Mouse (Mus musculus) liver, postnatal 0 days (tissue): Measurements from ENCODE around the gene Nudcd2. TPM values are rescaled to one million over a fixed set of nuclear protein-coding genes. Genes with fewer than 3 reads are reported as not detected.
A peak's percentile ranks its signal among the peaks of the same experiment; 100 is the strongest.

Source experiments
- ATAC-seq: fragments of 200-750 bp; cut with Nextera tagmentation; 2 replicates; pipeline ENCODE4 v1.8.0; 2017; ENCODE audit warnings: mild to moderate bottlenecking, moderate library complexity
- DNase-seq: peaks from one replicate; pipeline ENCODE4 v3.0.0-alpha.2; 2016
- H3K27ac ChIP-seq: fragments of 300-500 bp; sonication (generic); 2 replicates; pipeline ENCODE4 v1.5.1; 2014; ENCODE audit warnings: antibody characterized with exemption, moderate library complexity, mild to moderate bottlenecking, low read depth
- H3K27me3 ChIP-seq: fragments of 300-500 bp; sonication (generic); 2 replicates; pipeline ENCODE4 v1.6.1; 2014; ENCODE audit warnings: low read length, control low read depth, mixed read lengths; ENCODE audit not compliant: insufficient read depth
- H3K36me3 ChIP-seq: fragments of 300-500 bp; sonication (generic); replicated peaks from 2 replicates; pipeline ENCODE4 v1.6.1; 2014; ENCODE audit warnings: mild to moderate bottlenecking, control low read depth, low read length, moderate library complexity, mixed read lengths; ENCODE audit not compliant: insufficient read depth
- H3K4me1 ChIP-seq: fragments of 300-500 bp; sonication (generic); 2 replicates; pipeline ENCODE4 v1.6.1; 2014; ENCODE audit warnings: antibody characterized with exemption, mild to moderate bottlenecking, control low read depth; ENCODE audit not compliant: insufficient read depth
- H3K4me2 ChIP-seq: fragments of 300-500 bp; sonication (generic); 2 replicates; pipeline ENCODE4 v1.6.1; 2014; ENCODE audit warnings: low read depth, mild to moderate bottlenecking, low read length, moderate library complexity, mixed read lengths
- H3K4me3 ChIP-seq: fragments of 300-500 bp; sonication (generic); 2 replicates; pipeline ENCODE4 v1.5.1; 2014; ENCODE audit warnings: low read depth, low read length
- H3K9ac ChIP-seq: fragments of 300-500 bp; sonication (generic); replicated peaks from 2 replicates; pipeline ENCODE4 v1.6.1; 2014; ENCODE audit warnings: mild to moderate bottlenecking, moderate library complexity
- H3K9me3 ChIP-seq: fragments of 300-500 bp; sonication (generic); 2 replicates; pipeline ENCODE4 v1.6.1; 2016; ENCODE audit warnings: mild to moderate bottlenecking, control low read depth, low read length, mixed read lengths
- CTCF ChIP-seq: sonication (generic); IDR thresholded peaks from 2 replicates; pipeline ENCODE4 v1.5.1; 2016; ENCODE audit warnings: antibody characterized with exemption, low read depth
- EP300 ChIP-seq: IDR thresholded peaks from 2 replicates; pipeline ENCODE4 v1.6.1; 2016; ENCODE audit warnings: antibody characterized with exemption, low read depth, mild to moderate bottlenecking
- WGBS: fragments of 180-500 bp; shearing (Covaris S2); extraction: QIAGEN DNeasy Blood & Tissue Kit; methylation state at CpG from one replicate; pipeline ENCODE4 v1.1.7; 2014; ENCODE audit not compliant: insufficient replicate concordance; 5-methylcytosine and 5-hydroxymethylcytosine counted together
- polyA plus RNA-seq: library from polyadenylated mRNA; unstranded; fragments of >200 nt; fragmentation: Nextera tagmentation; extraction: Ambion mirVana; gene quantifications from 2 replicates; pipeline ENCODE4 v1.2.1, GENCODE M21; 2015

The Nudcd2 gene
- polyA plus RNA-seq, 1 experiment from 2014 or later: 70.1 TPM

GRCm38 (mm10) chr11:40763395-40763794, 29.9 kb downstream of the Nudcd2 start:
- no peak for DNase-seq
- Histone ChIP-seq H3K4me2 (no peak overlapping the region), H3K4me3 (no peak overlapping the region), H3K4me1 (no peaks in the 10 kb centered on the region), H3K36me3 (no peaks in the 10 kb centered on the region), H3K27ac (no peak overlapping the region), H3K27me3 (no peaks in the 10 kb centered on the region), H3K9me3 (no peaks in the 10 kb centered on the region), H3K9ac (no peak overlapping the region)
- WGBS: 29% methylated on average over 2 of the region's 2 CpGs
- ATAC-seq: peak; percentile 51
- TF ChIP-seq CTCF (peak; percentile 78), EP300 (no peak)

GRCm38 (mm10) chr11:40764690-40765089, 31.2 kb downstream of the Nudcd2 start:
- DNase-seq (no peak), ATAC-seq (no peak)
- no peaks in the 10 kb centered on the region for H3K36me3 ChIP-seq
- no peak overlapping the region for H3K4me3 ChIP-seq
- no peak overlapping the region for H3K4me2 ChIP-seq
- no peak for TF ChIP-seq EP300
- no peak for TF ChIP-seq CTCF
- H3K27me3 ChIP-seq: no peaks in the 10 kb centered on the region
- H3K9me3 ChIP-seq: no peaks in the 10 kb centered on the region
- WGBS: 73% methylated on average over 4 of the region's 4 CpGs
- no peaks in the 10 kb centered on the region for H3K4me1 ChIP-seq
- H3K9ac ChIP-seq: no peak overlapping the region
- no peak overlapping the region for H3K27ac ChIP-seq

DNA sequence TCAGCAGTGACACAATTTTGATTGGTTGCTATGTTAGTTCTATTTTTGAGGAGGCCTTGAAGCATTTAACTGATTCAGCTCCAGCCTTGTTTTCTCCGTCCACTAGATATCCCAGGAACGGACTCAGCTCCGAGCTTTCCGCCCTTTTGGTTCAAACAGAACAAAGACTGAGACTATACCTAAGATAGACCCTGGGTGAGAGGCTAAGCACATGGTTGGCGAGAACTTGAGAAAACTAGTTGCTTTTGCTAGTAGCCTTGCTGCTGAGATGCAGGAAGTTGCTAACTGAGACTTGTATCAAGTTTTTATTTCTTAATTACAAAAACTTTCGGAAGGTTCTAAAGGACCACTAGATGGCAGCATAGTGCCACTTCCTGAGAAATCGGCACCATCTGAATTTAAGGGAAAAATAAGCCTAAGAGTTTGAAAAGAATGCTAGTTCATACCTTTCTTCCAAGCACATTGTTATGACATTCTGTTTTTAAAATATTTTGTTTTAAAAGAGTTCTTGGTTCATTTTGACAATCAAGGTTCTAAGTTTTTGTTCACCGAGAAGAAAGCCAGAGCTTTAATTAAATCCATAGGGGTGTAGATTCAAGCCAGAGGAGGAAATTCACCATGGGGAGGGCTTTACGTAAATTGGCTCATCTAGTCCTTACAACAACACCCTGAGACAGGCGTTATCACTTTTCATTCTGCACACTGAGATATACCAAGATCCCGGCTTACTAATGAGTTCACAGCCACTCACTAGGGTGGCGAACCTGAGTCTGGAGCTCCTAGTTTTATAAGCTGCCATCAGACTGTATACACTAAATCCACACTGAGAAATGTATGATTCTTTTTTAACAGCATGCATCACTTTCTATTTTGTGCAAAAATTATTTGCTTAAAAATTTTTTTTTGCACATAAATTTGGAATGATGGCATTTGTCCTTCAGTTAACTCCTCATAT, 42.1 kb downstream of the Nudcd2 start:
- Histone ChIP-seq H3K9ac (no peak overlapping the region), H3K4me2 (no peak overlapping the region), H3K27me3 (no peaks in the 10 kb centered on the region), H3K4me3 (no peak overlapping the region), H3K36me3 (no peaks in the 10 kb centered on the region), H3K4me1 (no peaks in the 10 kb centered on the region), H3K27ac (no peak overlapping the region), H3K9me3 (no peaks in the 10 kb centered on the region)
- 49% methylated on average over 12 of the region's 12 CpGs for WGBS
- TF ChIP-seq CTCF: peak; percentile 69
- no peak for TF ChIP-seq EP300
- ATAC-seq (no peak), DNase-seq (no peak)

DNA sequence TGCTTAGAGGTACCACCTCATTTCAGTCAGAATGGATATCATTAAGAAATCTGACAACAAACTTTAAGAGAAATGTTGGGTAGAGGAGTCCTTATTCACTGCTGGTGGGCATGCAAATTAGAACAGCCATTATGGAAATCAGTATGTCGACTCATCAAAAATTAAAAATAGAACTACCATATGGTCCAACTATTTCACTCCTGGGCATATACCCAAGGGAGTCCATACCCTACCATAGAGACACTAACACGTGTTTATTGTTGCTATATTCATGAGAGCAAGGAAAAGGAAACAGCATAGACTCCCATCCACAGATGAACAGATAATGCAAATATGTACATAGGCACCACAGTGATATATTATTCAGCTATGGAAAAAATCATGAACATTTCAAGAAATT, 48.4 kb downstream of the Nudcd2 start:
- H3K4me3 ChIP-seq: no peak overlapping the region
- no peaks in the 10 kb centered on the region for H3K9me3 ChIP-seq
- H3K27ac ChIP-seq: no peak overlapping the region
- TF ChIP-seq EP300: no peak
- TF ChIP-seq CTCF: no peak
- no peak for DNase-seq
- H3K4me1 ChIP-seq: no peaks in the 10 kb centered on the region
- no peaks in the 10 kb centered on the region for H3K36me3 ChIP-seq
- 72% methylated on average over 2 of the region's 2 CpGs for WGBS
- ATAC-seq: no peak
- no peaks in the 10 kb centered on the region for H3K27me3 ChIP-seq
- no peak overlapping the region for H3K4me2 ChIP-seq
- no peak overlapping the region for H3K9ac ChIP-seq

- no peak for DNase-seq
- TF ChIP-seq EP300 (no peak), CTCF (no peak)
- WGBS: 80% methylated on average over 1 of the region's 1 CpGs
- Histone ChIP-seq H3K27me3 (no peaks in the 10 kb centered on the region), H3K9me3 (no peaks in the 10 kb centered on the region), H3K4me3 (no peak overlapping the region), H3K27ac (no peak overlapping the region), H3K9ac (no peak overlapping the region), H3K36me3 (no peaks in the 10 kb centered on the region), H3K4me1 (no peaks in the 10 kb centered on the region), H3K4me2 (no peak overlapping the region)
- ATAC-seq: no peak
These were observed 49.9 kb downstream of the Nudcd2 start for GRCm38 (mm10) chr11:40783346-40783745.

DNA sequence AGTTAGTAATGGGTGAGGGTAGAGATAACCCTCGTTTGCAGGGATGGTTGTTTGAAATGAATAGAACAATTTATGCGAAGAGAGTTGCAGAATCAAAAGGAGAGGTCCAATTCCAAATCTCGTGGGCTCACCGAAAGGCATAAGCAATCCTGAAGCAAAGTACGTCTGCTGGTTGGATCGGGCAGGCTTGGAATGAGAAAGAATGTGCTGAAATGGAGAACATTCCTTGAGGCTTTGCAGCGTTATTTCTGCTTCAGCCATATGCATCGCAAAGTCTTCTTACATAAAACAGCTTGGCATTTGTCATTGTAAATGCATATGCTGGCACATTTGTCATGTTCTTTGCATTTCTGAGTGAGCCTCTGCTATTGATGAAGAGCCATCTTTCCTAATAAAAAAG, 50.9 kb downstream of the Nudcd2 start:
- Histone ChIP-seq H3K9ac (no peak overlapping the region), H3K4me2 (no peak overlapping the region), H3K27ac (no peak overlapping the region), H3K27me3 (no peaks in the 10 kb centered on the region), H3K9me3 (no peaks in the 10 kb centered on the region), H3K4me3 (no peak overlapping the region), H3K36me3 (no peaks in the 10 kb centered on the region), H3K4me1 (no peaks in the 10 kb centered on the region)
- 68% methylated on average over 8 of the region's 8 CpGs for whole genome bisulfite sequencing
- no peak for ATAC-seq
- TF ChIP-seq EP300: no peak
- no peak for TF ChIP-seq CTCF
- no peak for DNase-seq
